Mouse (Mus musculus) neural tube, embryonic 11.5 days (tissue): ENCODE results near the gene Srp68. TPM values are rescaled to one million over a fixed set of nuclear protein-coding genes. Genes with fewer than 3 reads are reported as not detected.
A peak's percentile ranks its signal among the peaks of the same experiment; 100 is the strongest.

ENCODE experiments used
- ATAC-seq: fragments of 200-750 bp; cut with Nextera tagmentation; 2 replicates; pipeline ENCODE4 v1.8.0; 2017; ENCODE audit warnings: moderate number of reproducible peaks, mild to moderate bottlenecking, moderate TSS enrichment, moderate library complexity; ENCODE audit not compliant: insufficient read depth, low FRiP score, low TSS enrichment
- DNase-seq: peaks from one replicate; pipeline ENCODE4 v3.0.0-alpha.2; 2015; ENCODE audit warnings: low spot score
- H3K27ac ChIP-seq: fragments of 300-500 bp; sonication (generic); 2 replicates; pipeline ENCODE4 v1.5.1; 2014; ENCODE audit warnings: low read depth, mild to moderate bottlenecking, low read length
- H3K27me3 ChIP-seq: fragments of 300-500 bp; sonication (generic); 2 replicates; pipeline ENCODE4 v1.6.1; 2014; ENCODE audit warnings: mild to moderate bottlenecking, low read length, mixed read lengths; ENCODE audit not compliant: control insufficient read depth, insufficient read depth
- H3K36me3 ChIP-seq: fragments of 300-500 bp; sonication (generic); 2 replicates; pipeline ENCODE4 v1.6.1; 2014; ENCODE audit warnings: mild to moderate bottlenecking, low read length, moderate library complexity, mixed read lengths; ENCODE audit not compliant: control insufficient read depth, insufficient read depth
- H3K4me1 ChIP-seq: fragments of 300-500 bp; sonication (generic); 2 replicates; pipeline ENCODE4 v1.6.1; 2014; ENCODE audit warnings: low read length, mixed read lengths; ENCODE audit not compliant: control insufficient read depth, insufficient read depth
- H3K4me2 ChIP-seq: fragments of 300-500 bp; sonication (generic); 2 replicates; pipeline ENCODE4 v1.6.1; 2014; ENCODE audit warnings: low read depth, mild to moderate bottlenecking, moderate library complexity
- H3K4me3 ChIP-seq: fragments of 300-500 bp; sonication (generic); 2 replicates; pipeline ENCODE4 v1.5.1; 2014; ENCODE audit warnings: low read depth, low read length
- H3K9ac ChIP-seq: fragments of 300-500 bp; sonication (generic); 2 replicates; pipeline ENCODE4 v1.6.1; 2014; ENCODE audit warnings: mild to moderate bottlenecking, low read length
- H3K9me3 ChIP-seq: fragments of 300-500 bp; sonication (generic); 2 replicates; pipeline ENCODE4 v1.6.1; 2016; ENCODE audit warnings: low read length; ENCODE audit not compliant: control insufficient read depth
- WGBS: fragments of 180-500 bp; shearing (Covaris S2); extraction: QIAGEN DNeasy Blood & Tissue Kit; methylation state at CpG from one replicate; pipeline ENCODE4 v1.1.7; 2014; 5-methylcytosine and 5-hydroxymethylcytosine counted together
- polyA plus RNA-seq: library from polyadenylated mRNA; unstranded; fragments of >200 nt; fragmentation: Nextera tagmentation; extraction: Ambion mirVana; gene quantifications from 2 replicates; pipeline ENCODE4 v1.2.1, GENCODE M21; 2014

Srp68 gene
- 83.5 and 87.4 TPM in 2 replicates for polyA plus RNA-seq

DNA sequence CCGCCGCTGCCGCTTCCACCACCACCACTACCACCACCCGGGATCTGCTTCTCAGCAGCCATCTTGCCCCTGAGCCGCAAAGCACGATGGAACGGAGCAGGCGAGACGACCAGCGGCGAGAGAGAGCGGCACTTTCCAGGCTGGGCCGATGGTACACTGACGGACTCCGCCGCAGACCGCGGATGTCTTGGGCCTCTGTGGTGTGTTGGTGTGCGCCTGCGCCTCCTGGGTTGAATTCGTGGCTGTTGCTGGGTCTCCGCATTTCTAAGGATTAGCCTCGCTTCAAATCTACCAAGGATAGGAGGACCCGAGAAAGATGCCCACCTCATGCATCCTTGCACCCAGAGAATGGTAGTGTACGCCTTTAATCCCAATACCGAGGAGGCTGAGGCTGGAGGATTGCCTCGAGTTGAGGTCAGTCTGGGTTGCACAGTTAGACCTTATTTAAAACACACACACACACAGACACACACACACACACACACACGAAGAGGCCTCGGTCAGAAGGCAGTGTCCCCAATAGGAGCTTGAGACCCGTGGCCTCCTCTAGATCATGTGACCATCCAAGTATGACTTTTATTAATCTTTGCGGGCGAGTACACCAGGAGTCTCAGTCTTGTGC, at the start of gene Srp68:
TSS of gene Srp68 (minus strand) at position 173 of the 622 bp plus-strand sequence.
- DNase-seq: peak; percentile 93

DNA sequence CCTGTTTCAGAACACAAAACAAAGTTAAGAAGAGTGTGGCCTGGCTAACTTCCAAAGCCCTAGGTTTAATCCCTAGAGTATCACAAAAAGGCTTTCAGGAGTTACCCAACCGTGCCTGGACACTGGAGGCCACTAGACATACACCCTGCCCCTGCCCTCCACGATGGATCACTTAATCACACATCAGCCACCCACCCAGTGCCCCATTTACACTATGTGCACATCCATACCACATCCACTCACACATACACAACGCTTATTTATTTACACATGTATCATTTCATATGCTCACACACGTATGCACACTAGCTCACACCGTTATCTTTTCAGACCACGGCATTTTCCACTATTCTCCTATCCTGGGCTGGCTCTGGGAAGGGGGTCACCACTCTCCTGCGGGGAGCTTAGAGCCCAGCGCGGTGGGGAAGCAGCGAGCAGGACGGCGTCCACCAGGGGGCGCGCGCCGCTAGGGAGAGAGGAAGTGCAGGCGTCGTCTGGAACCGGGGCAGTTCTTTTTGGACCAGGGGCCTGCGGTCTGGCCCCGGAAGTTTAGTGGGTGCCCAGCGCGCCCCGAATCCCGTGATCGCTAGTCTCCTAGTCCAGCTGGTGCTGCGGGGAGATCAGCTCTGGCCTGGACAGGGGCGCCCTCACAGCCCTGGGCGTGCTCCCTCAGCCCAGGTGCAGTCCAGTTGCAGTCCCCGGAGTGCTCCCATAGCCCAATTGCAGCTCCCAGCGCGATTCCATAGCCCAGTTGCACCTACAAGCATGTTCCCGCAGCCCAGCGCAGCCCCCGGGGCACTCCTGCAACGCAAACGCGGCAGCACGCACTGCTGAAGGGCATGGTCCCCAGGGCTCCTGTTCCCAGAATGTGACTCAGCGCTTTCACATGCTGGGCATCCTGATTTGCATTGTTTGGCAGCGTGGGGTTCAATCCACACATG, 45.0 kb upstream of the Srp68 start:
- H3K9ac ChIP-seq: peak overlapping the region; percentile 81
- H3K27ac ChIP-seq: no peak overlapping the region
- DNase-seq: peak; percentile 88
- no peaks in the 10 kb centered on the region for H3K9me3 ChIP-seq
- H3K36me3 ChIP-seq: no peaks in the 10 kb centered on the region
- H3K27me3 ChIP-seq: no peaks in the 10 kb centered on the region
- WGBS: 3% methylated on average over 39 of the region's 41 CpGs
- peak overlapping the region; percentile 97 for H3K4me2 ChIP-seq
- ATAC-seq: peak; percentile 68
- H3K4me3 ChIP-seq: peak overlapping the region; percentile 37
- no peaks in the 10 kb centered on the region for H3K4me1 ChIP-seq

More for the DNA sequence above, at the start of gene Srp68:
- Histone ChIP-seq H3K9ac (peak within 1 kb of the TSS; percentile 86), H3K9me3 (no peaks in the 10 kb centered on the region), H3K4me1 (peaks cover 12% of the 10 kb centered on the region), H3K27ac (peak within 1 kb of the TSS; percentile 76), H3K36me3 (peaks cover 5% of the 10 kb centered on the region), H3K4me3 (peak within 1 kb of the TSS; percentile 87), H3K27me3 (no peaks in the 10 kb centered on the region), H3K4me2 (peak within 1 kb of the TSS; percentile 59)
- ATAC-seq: peak; percentile 95
- WGBS: 5% methylated on average over 32 of the region's 32 CpGs

DNA sequence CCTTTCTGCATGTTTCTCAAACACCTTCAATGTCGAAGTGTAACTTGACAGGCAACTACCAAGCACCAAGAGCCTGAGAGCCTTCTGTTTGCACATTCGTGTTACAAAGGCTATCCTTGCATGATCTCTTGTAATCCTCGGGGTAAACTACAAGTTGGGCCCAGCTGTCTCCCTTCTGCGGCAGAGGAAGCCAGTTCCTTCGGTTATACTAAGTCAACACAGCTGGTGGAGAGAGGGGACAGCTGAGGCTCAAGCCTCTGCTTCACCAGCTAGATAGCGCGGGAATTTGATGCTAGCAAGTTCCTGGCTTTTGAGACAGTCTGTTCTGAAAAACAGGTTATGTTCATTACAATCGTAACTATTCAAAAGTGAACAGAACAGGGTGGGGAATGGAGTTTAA, 38.3 kb upstream of the Srp68 start:
- Histone ChIP-seq H3K27ac (no peak overlapping the region), H3K36me3 (no peaks in the 10 kb centered on the region), H3K9me3 (no peaks in the 10 kb centered on the region), H3K4me1 (no peaks in the 10 kb centered on the region), H3K9ac (no peak overlapping the region), H3K27me3 (no peaks in the 10 kb centered on the region), H3K4me3 (no peak overlapping the region), H3K4me2 (no peak overlapping the region)
- no peak for DNase-seq
- 60% methylated on average over 8 of the region's 8 CpGs for WGBS
- no peak for ATAC-seq

DNA sequence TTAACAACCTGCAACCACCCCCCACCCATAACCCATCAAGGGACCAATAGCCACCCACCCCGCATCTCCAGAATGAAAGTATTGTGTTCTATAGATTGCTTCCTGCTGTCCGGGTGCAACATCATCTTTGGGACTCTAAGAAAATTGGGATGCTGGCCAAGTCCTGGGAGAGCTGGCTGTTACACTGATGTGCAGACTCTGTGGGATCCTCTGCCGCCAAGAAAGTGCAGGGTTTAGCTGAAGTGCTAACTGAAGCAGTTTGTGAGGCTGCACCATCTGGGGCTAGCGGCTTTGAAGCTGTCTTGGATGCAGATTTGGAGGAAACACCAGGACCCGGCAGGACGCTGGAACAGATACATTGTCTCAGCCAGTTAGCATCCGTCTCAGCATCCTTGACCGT, 37.2 kb upstream of the Srp68 start:
- H3K9ac ChIP-seq: no peak overlapping the region
- ATAC-seq: no peak
- no peak overlapping the region for H3K4me2 ChIP-seq
- H3K4me1 ChIP-seq: no peaks in the 10 kb centered on the region
- H3K27me3 ChIP-seq: no peaks in the 10 kb centered on the region
- 51% methylated on average over 8 of the region's 8 CpGs for WGBS
- DNase-seq: no peak
- no peaks in the 10 kb centered on the region for H3K36me3 ChIP-seq
- H3K9me3 ChIP-seq: no peaks in the 10 kb centered on the region
- no peak overlapping the region for H3K27ac ChIP-seq
- no peak overlapping the region for H3K4me3 ChIP-seq

DNA sequence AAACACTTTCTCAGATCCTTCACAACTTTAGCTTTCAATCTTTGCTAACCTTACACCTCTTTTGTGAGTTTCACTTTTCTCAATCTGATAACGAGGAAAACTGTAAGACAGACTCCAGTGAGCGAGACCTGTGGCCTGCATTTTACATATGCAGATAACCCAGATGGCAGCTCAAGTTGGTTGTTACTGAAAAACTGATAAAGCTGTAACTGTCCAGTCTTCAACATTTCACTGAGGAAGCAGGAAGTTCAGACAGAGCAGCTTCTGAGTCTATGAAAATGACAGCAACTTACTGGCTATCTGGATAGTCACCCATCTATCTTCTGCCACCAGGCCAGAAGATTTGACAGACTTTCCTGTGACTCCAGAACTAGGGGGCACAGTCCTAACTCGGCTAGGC, 35.6 kb upstream of the Srp68 start:
- H3K36me3 ChIP-seq: peaks cover 2% of the 10 kb centered on the region; the same call in 1 of the 2 replicates
- no peak overlapping the region for H3K27ac ChIP-seq
- DNase-seq (no peak), ATAC-seq (no peak)
- WGBS: 74% methylated on average over 3 of the region's 3 CpGs
- no peaks in the 10 kb centered on the region for H3K27me3 ChIP-seq
- H3K9ac ChIP-seq: no peak overlapping the region
- H3K9me3 ChIP-seq: no peaks in the 10 kb centered on the region
- peaks cover 4% of the 10 kb centered on the region for H3K4me1 ChIP-seq
- no peak overlapping the region for H3K4me3 ChIP-seq
- H3K4me2 ChIP-seq: no peak overlapping the region

DNA sequence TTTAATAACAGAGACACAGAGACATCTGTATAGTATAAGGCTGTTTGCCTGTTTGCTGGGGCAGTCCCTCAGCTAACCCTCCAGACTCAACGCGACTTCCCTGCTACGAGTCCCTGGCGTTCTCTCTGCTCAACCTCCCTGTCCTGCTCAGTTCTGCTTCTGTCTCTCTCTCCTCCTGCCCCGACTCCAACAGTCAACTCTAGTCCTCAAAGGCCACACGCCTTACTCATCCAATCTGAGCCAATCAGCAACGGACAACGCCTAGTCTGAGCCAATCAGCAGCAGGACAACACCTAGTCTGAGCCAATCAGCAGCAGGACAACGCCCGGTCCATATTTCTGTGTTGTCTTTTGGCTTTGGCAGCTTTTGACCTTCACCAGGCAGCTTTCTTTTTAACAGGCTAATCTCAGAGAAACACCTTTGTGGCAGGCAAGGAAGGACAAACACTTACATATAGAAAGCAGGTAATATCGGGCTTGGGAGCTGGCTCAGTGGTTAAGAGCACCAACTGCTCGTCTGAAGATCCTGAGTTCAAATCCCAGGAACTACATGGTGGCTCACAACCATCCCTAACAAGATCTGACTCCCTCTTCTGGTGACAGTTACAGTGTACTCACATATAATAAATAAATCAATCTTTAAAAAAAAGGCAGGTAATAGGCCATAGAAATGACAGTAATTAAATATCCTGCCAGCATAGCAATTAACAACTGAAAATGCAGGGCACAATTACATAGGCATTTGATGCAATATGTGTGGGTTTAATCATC, 33.9 kb upstream of the Srp68 start:
- Histone ChIP-seq H3K9ac (no peak overlapping the region), H3K27ac (no peak overlapping the region), H3K4me1 (peaks cover 4% of the 10 kb centered on the region), H3K9me3 (no peaks in the 10 kb centered on the region), H3K4me2 (no peak overlapping the region), H3K36me3 (peaks cover 6% of the 10 kb centered on the region; the same call in 1 of the 2 replicates), H3K4me3 (no peak overlapping the region), H3K27me3 (no peaks in the 10 kb centered on the region)
- WGBS: 92% methylated on average over 12 of the region's 12 CpGs
- no peak for ATAC-seq
- no peak for DNase-seq

DNA sequence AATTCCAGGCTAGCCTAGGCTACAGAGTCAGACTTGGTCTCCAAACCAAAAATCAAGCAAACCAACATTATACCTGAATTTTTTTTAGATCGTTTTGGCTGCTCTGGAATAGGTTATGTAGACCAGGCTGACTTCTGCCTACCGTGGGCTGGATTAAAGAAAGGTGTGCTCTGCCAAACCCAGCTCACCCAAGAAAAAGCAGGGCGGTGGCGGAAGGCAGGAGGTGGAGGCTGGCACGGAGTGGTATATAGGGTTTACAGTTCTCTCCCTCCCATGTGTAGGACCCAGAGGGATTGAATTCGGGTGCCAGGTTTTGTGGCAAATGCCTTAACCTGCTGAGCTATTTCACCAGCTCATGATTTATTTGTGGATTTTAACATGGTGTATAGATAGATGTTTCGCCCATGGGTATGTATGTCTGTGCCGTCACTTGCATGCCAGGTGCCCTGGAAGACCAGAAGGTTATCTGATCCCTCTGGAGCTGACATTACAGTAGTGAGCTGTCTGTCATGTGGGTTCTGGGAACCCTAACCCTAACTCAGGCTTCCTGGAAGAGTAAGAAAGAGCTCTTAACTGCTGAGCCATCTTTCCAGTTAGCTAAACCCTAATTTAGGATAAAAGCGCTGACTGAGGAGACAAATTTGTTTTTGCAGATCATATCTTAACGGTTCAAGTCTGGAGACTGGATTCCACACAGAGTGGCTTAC, 33.2 kb upstream of the Srp68 start, which contains the start of gene Exoc7:
TSS of gene Exoc7 (minus strand) at position 215 of the 707 bp plus-strand sequence.
- H3K4me3 ChIP-seq: peak within 1 kb of the TSS; percentile 47
- DNase-seq (no peak), ATAC-seq (no peak)
- H3K9me3 ChIP-seq: no peaks in the 10 kb centered on the region
- H3K4me2 ChIP-seq: peak within 1 kb of the TSS; percentile 56
- no peaks in the 10 kb centered on the region for H3K27me3 ChIP-seq
- 88% methylated on average over 10 of the region's 10 CpGs for WGBS
- H3K36me3 ChIP-seq: peaks cover 6% of the 10 kb centered on the region
- peak within 1 kb of the TSS; percentile 55 for H3K9ac ChIP-seq
- peaks cover 4% of the 10 kb centered on the region for H3K4me1 ChIP-seq
- H3K27ac ChIP-seq: no peak within 1 kb of the TSS
